Mouse (Mus musculus) G1E (cell line): ENCODE measurements around the gene Scmh1. TPM values are rescaled to one million over a fixed set of nuclear protein-coding genes. Genes with fewer than 3 reads are reported as not detected.
A peak's percentile ranks its signal among the peaks of the same experiment; 100 is the strongest.

Experiments
- ATAC-seq: 2 replicates; pipeline ENCODE4 v1.8.0; 2016; ENCODE audit warnings: mild to moderate bottlenecking; ENCODE audit not compliant: insufficient number of reproducible peaks, poor library complexity, low FRiP score, severe bottlenecking; ENCODE audit errors: extremely low read depth
- DNase-seq: peaks from one replicate; pipeline ENCODE4 v3.0.0; 2012; ENCODE audit warnings: low spot score
- H3K27me3 ChIP-seq: 2 replicates; pipeline ENCODE4 v1.6.1; 2012; ENCODE audit warnings: mild to moderate bottlenecking, low read length, inconsistent platforms; ENCODE audit not compliant: insufficient read depth
- H3K36me3 ChIP-seq: replicated peaks from 2 replicates; pipeline ENCODE3; 2012; ENCODE audit warnings: mild to moderate bottlenecking, inconsistent platforms
- H3K4me1 ChIP-seq: 2 replicates; pipeline ENCODE4 v1.6.1; 2012; ENCODE audit warnings: low read depth, low read length, inconsistent platforms, mixed read lengths; ENCODE audit not compliant: insufficient read depth
- H3K4me3 ChIP-seq: 2 replicates; pipeline ENCODE4 v1.5.1; 2012; ENCODE audit warnings: low read depth, mild to moderate bottlenecking, inconsistent platforms, low read length, moderate library complexity, mixed read lengths
- H3K9me3 ChIP-seq: replicated peaks from 2 replicates; pipeline ENCODE4 v1.6.1; 2012; ENCODE audit warnings: inconsistent platforms
- CTCF ChIP-seq: IDR thresholded peaks from 2 replicates; pipeline ENCODE4 v1.5.1; 2012; ENCODE audit warnings: low read depth, low read length, inconsistent platforms, mixed read lengths
- GATA1 ChIP-seq: IDR thresholded peaks from 2 replicates; pipeline ENCODE4 v1.6.1; 2012; ENCODE audit warnings: borderline replicate concordance, low read length, inconsistent platforms, mixed read lengths
- GATA2 ChIP-seq: IDR thresholded peaks from 2 replicates; pipeline ENCODE4 v1.6.1; 2012; ENCODE audit warnings: low read depth, low read length, inconsistent platforms, borderline replicate concordance
- POLR2AphosphoS5 ChIP-seq: IDR thresholded peaks from 2 replicates; pipeline ENCODE4 v1.6.1; 2012; ENCODE audit warnings: low read depth, low read length, inconsistent platforms; ENCODE audit not compliant: insufficient replicate concordance
- TAL1 ChIP-seq: conservative IDR thresholded peaks from 2 replicates; pipeline ENCODE4 v1.6.1; 2012; ENCODE audit warnings: low read depth, low read length, inconsistent platforms, mixed read lengths
- polyA plus RNA-seq: library from polyadenylated mRNA; stranded (reverse); fragments of >175 nt; gene quantifications from 2 replicates; pipeline ENCODE4 v1.2.3, GENCODE M21; 2012
- total RNA-seq, 2 experiments: library from RNA; stranded (forward) in 1 of 2; stranded (reverse) in 1 of 2; fragments of 200-1000 nt in 1 of 2; fragments of >200 nt in 1 of 2; fragmentation: Nextera tagmentation in 1 of 2; gene quantifications; 2 replicates each; pipeline ENCODE4 v1.2.3; 2014 to 2017

Gene Scmh1
- total and polyA plus RNA-seq, 3 experiments = 0.44 TPM; not detected in 2

DNA sequence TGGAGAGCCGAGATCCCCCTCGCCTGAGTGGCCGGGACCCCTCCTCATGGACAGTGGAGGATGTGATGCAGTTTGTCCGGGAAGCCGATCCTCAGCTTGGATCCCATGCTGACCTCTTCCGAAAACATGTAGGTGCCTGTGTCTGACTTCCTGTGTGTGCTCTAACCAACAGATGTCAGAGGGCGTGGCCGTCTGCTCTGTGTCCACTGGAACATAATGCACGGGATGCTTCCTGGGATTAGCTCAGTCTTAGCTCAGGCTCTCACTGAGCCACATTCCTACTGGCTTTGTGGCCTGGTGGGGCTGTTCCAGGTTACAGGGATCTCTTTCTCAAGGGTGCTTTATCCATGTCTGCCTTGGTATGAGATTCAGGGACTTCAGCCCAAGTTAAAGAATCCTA is 123.1 kb downstream of the Scmh1 start:
- Histone ChIP-seq H3K9me3 (no peaks in the 10 kb centered on the region), H3K27me3 (peaks cover 39% of the 10 kb centered on the region), H3K36me3 (no peaks in the 10 kb centered on the region), H3K4me1 (no peaks in the 10 kb centered on the region), H3K4me3 (no peak overlapping the region)
- DNase-seq (no peak), ATAC-seq (no peak)
- no peak for TF ChIP-seq GATA2
- TF ChIP-seq GATA1 = no peak
- no peak for TF ChIP-seq CTCF
- no peak for TF ChIP-seq POLR2AphosphoS5
- TF ChIP-seq TAL1 = no peak

GRCm38 (mm10) chr4:120531986-120532385 is 126.9 kb downstream of the Scmh1 start, which contains the start of gene Slfnl1:
Gene Slfnl1 (plus strand): TSS chr4:120532231.
- peaks cover 38% of the 10 kb centered on the region for H3K27me3 ChIP-seq
- H3K4me1 ChIP-seq = no peaks in the 10 kb centered on the region
- no peak for ATAC-seq
- H3K4me3 ChIP-seq = no peak within 1 kb of the TSS
- peaks cover 3% of the 10 kb centered on the region for H3K36me3 ChIP-seq
- no peak for TF ChIP-seq POLR2AphosphoS5
- TF ChIP-seq TAL1 = no peak
- no peak for TF ChIP-seq CTCF
- TF ChIP-seq GATA1 = no peak
- no peak for TF ChIP-seq GATA2
- no peaks in the 10 kb centered on the region for H3K9me3 ChIP-seq
- DNase-seq = no peak

GRCm38 (mm10) chr4:120538664-120539063 is 133.6 kb downstream of the Scmh1 start:
- no peak for ATAC-seq
- DNase-seq = no peak
- Histone ChIP-seq H3K4me3 (no peak overlapping the region), H3K27me3 (peaks cover 10% of the 10 kb centered on the region), H3K36me3 (peaks cover 60% of the 10 kb centered on the region), H3K4me1 (no peaks in the 10 kb centered on the region; the same call in 1 of the 2 replicates), H3K9me3 (no peaks in the 10 kb centered on the region)
- no peak for TF ChIP-seq TAL1
- TF ChIP-seq GATA2 = no peak
- TF ChIP-seq GATA1 = no peak
- no peak for TF ChIP-seq CTCF
- no peak for TF ChIP-seq POLR2AphosphoS5

DNA sequence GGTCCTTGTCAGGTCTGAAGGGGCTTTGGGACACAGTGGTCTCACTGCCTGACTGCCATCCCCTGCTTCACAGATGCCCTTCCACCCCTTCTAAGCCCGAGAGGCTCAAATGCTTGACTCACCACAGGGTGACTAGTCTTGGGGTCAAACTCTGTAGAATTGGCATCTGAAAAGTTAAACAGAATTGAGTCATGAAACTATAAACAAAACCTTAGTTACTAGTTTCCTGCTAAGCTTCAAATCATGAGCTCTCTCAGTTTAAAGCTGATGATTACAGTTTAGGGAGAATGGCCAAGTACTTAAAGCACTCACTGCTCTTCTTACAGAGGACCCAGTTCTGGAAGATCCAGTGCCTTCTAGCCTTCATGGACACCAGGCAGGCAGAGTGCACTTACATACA is 139.8 kb downstream of the Scmh1 start:
- no peaks in the 10 kb centered on the region for H3K4me1 ChIP-seq
- ATAC-seq (no peak), DNase-seq (no peak)
- no peaks in the 10 kb centered on the region for H3K9me3 ChIP-seq
- H3K4me3 ChIP-seq = no peak overlapping the region
- peaks cover 95% of the 10 kb centered on the region for H3K36me3 ChIP-seq
- TF ChIP-seq GATA2 = no peak
- no peak for TF ChIP-seq POLR2AphosphoS5
- TF ChIP-seq GATA1 = no peak
- no peak for TF ChIP-seq TAL1
- no peak for TF ChIP-seq CTCF
- H3K27me3 ChIP-seq = no peaks in the 10 kb centered on the region

DNA sequence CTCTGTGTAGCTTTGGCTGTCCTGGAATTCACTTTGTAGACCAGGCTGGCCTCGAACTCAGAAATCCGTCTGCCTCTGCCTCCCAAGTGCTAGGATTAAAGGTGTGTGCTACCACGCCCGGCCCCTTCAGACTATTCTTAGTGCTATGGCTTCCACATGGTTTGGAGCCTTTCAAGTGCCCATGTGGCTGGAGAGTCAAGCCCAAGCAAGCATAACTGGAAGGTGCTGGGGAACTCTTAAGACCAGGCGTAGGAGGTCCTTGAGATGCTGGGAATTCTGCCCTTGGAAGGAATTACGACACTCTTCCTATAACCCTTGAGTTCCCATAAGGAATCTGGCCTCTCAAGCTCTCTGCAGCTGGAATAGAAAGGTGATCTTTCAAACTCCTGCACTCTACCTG is 151.5 kb downstream of the Scmh1 start:
- peaks cover 2% of the 10 kb centered on the region; the same call in 1 of the 2 replicates for H3K4me1 ChIP-seq
- ATAC-seq = no peak
- TF ChIP-seq POLR2AphosphoS5 = no peak
- no peak for TF ChIP-seq GATA1
- no peak for TF ChIP-seq GATA2
- no peak for TF ChIP-seq CTCF
- TF ChIP-seq TAL1 = no peak
- no peaks in the 10 kb centered on the region for H3K9me3 ChIP-seq
- no peak for DNase-seq
- H3K36me3 ChIP-seq = peaks cover 96% of the 10 kb centered on the region
- H3K27me3 ChIP-seq = no peaks in the 10 kb centered on the region
- H3K4me3 ChIP-seq = no peak overlapping the region

- no peak for ATAC-seq
- TF ChIP-seq GATA2 (no peak), GATA1 (no peak), POLR2AphosphoS5 (no peak), CTCF (no peak), TAL1 (no peak)
- Histone ChIP-seq H3K36me3 (peaks cover 68% of the 10 kb centered on the region), H3K4me1 (peaks cover 38% of the 10 kb centered on the region), H3K27me3 (no peaks in the 10 kb centered on the region), H3K4me3 (no peak overlapping the region), H3K9me3 (no peaks in the 10 kb centered on the region)
- no peak for DNase-seq
Measured at GRCm38 (mm10) chr4:120565726-120566125, 160.6 kb downstream of the Scmh1 start.

DNA sequence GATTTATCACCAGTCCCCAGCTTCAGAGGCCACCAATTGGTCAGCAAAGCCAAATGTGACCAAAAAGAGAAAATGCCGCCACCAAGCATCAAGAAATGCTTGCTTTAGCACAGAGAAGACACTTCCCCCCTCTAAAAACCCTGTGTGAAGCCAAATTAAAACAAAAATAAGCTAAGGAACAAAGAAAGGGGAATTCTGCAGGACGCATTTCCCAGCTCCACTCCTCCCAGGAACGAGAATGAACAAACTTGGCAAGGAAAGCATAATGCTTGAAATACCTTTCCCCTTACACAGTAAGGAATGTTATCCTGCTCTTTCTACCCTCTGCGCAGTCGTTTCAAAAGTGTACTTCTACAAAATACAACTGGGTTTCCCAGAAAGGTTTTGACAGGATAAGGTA is 162.9 kb downstream of the Scmh1 start:
- ATAC-seq (no peak), DNase-seq (no peak)
- Histone ChIP-seq H3K27me3 (no peaks in the 10 kb centered on the region), H3K4me1 (peaks cover 42% of the 10 kb centered on the region), H3K9me3 (no peaks in the 10 kb centered on the region), H3K4me3 (peak overlapping the region; percentile 14; the same call in 1 of the 2 replicates), H3K36me3 (peaks cover 48% of the 10 kb centered on the region)
- no peak for TF ChIP-seq GATA2
- TF ChIP-seq TAL1 = no peak
- TF ChIP-seq CTCF = no peak
- no peak for TF ChIP-seq POLR2AphosphoS5
- TF ChIP-seq GATA1 = no peak
